ENCODE assay signal across 8 mouse cellular contexts in genomic region chr10:87586696-87587095, GRCm38 (mm10).
DNase-seq lines count a peak whose midpoint lies in the region; ATAC-seq lines count a peak whose summit lies in the region.

No protein-coding gene starts in this region.

- no peaks in the 10 kb centered on the region for H3K27me3 ChIP-seq in hindbrain, embryonic 11.5 days (ENCODE audit: control insufficient read depth, insufficient read depth, low read length)
- no peaks in the 10 kb centered on the region for H3K27me3 ChIP-seq in hindbrain, embryonic 12.5 days

- H3K4me2 ChIP-seq in hindbrain, embryonic 11.5 days (replicated peaks; ENCODE audit: low read depth, low read length): no peak overlapping the region
- no peak overlapping the region for H3K4me2 ChIP-seq in hindbrain, embryonic 12.5 days (replicated peaks)

- WGBS in hindbrain, embryonic 11.5 days: 85% methylated on average over 1 of the region's 1 CpGs
- 93% methylated on average over 1 of the region's 1 CpGs for WGBS in hindbrain, embryonic 12.5 days

- no peaks in the 10 kb centered on the region for H3K4me1 ChIP-seq in hindbrain, embryonic 11.5 days (replicated peaks; ENCODE audit: control insufficient read depth, insufficient read depth, low read length)
- H3K4me1 ChIP-seq in hindbrain, embryonic 12.5 days: no peaks in the 10 kb centered on the region

- no peak for ATAC-seq in hindbrain, embryonic 11.5 days (ENCODE audit: low FRiP score)
- ATAC-seq in hindbrain, embryonic 12.5 days (ENCODE audit: low FRiP score): no peak

- H3K4me3 ChIP-seq in hindbrain, embryonic 11.5 days (ENCODE audit: low read depth, low read length): no peak overlapping the region
- H3K4me3 ChIP-seq in hindbrain, embryonic 12.5 days: no peak overlapping the region

- H3K9me3 ChIP-seq in hindbrain, embryonic 11.5 days (ENCODE audit: control insufficient read depth, low read length): no peaks in the 10 kb centered on the region
- peaks cover 7% of the 10 kb centered on the region; the same call in 1 of the 2 replicates for H3K9me3 ChIP-seq in hindbrain, embryonic 12.5 days (replicated peaks)

- no peak overlapping the region for H3K27ac ChIP-seq in hindbrain, embryonic 11.5 days (ENCODE audit: low read depth, low read length)
- H3K27ac ChIP-seq in hindbrain, embryonic 12.5 days: no peak overlapping the region

- H3K9ac ChIP-seq in hindbrain, embryonic 11.5 days (ENCODE audit: low read depth, low read length): no peak overlapping the region
- H3K9ac ChIP-seq in hindbrain, embryonic 12.5 days: no peak overlapping the region

- H3K36me3 ChIP-seq in hindbrain, embryonic 11.5 days (ENCODE audit: control insufficient read depth, insufficient read depth, low read length): no peaks in the 10 kb centered on the region
- H3K36me3 ChIP-seq in hindbrain, embryonic 12.5 days: no peaks in the 10 kb centered on the region

- peak; percentile 65 for DNase-seq in hindbrain, embryonic 11.5 days (ENCODE audit: low spot score)
- peak; percentile 34 for DNase-seq in 416B (ENCODE audit: low read depth)
- peak; percentile 84 for DNase-seq in adrenal gland, adult 2 months
- DNase-seq in kidney, postnatal 14 days: peak; percentile 47
- no peak for DNase-seq in cerebellum, adult 9-11 months
- DNase-seq in thymus, adult 18-20 months: no peak
- no peak for DNase-seq in layer of hippocampus, postnatal 10 days (ENCODE audit: low spot score in 2 of 2)

Comparison
In these comparisons a context has a peak if more than half of its experiments do, and no peak if none do; other contexts are left out.
1. DNase-seq: peak in hindbrain, embryonic 11.5 days (single experiment), 416B (single experiment), adrenal gland, adult 2 months (single experiment) and kidney, postnatal 14 days (single experiment); none in cerebellum, adult 9-11 months (single experiment), thymus, adult 18-20 months (0 of 2) and layer of hippocampus, postnatal 10 days (0 of 2).